Mouse (Mus musculus) heart, adult 2 months (tissue): ENCODE results near the gene Gtf2h4. TPM values are rescaled to one million over a fixed set of nuclear protein-coding genes. Genes with fewer than 3 reads are reported as not detected.

Experiments used
- DNase-seq, 2 experiments: peaks; one replicate each; pipeline ENCODE4 v3.0.0; 2021
- H3K27ac ChIP-seq: fragments of 200-600 bp; 2 replicates; pipeline ENCODE4 v1.8.1; 2022
- H3K27me3 ChIP-seq: fragments of 200-500 bp; 2 replicates; pipeline ENCODE4 v1.6.1; 2012; ENCODE audit warnings: mild to moderate bottlenecking, low read length, inconsistent platforms, mixed read lengths; ENCODE audit not compliant: control insufficient read depth, insufficient read depth
- H3K36me3 ChIP-seq: fragments of 200-500 bp; 2 replicates; pipeline ENCODE4 v1.6.1; 2012; ENCODE audit warnings: low read length, inconsistent platforms; ENCODE audit not compliant: control insufficient read depth, insufficient read depth
- H3K4me1 ChIP-seq: fragments of 200-500 bp; 2 replicates; pipeline ENCODE4 v1.6.1; 2011; ENCODE audit warnings: low read length; ENCODE audit not compliant: control insufficient read depth, insufficient read depth
- H3K4me3 ChIP-seq: fragments of 200-600 bp; 2 replicates; pipeline ENCODE4 v1.8.1; 2022
- H3K79me2 ChIP-seq: fragments of 200-500 bp; replicated peaks from 2 replicates; pipeline ENCODE4 v1.6.1; 2012; ENCODE audit warnings: mild to moderate bottlenecking, inconsistent platforms, low read length, moderate library complexity, mixed read lengths; ENCODE audit not compliant: control insufficient read depth, insufficient read depth
- H3K9ac ChIP-seq: fragments of 200-500 bp; 2 replicates; pipeline ENCODE4 v1.6.1; 2012; ENCODE audit warnings: low read depth, mild to moderate bottlenecking, control low read depth, inconsistent platforms, low read length, mixed read lengths
- CTCF ChIP-seq: fragments of 200-600 bp; IDR thresholded peaks from 2 replicates; pipeline ENCODE4 v1.8.1; 2022; ENCODE audit warnings: antibody characterized with exemption, mild to moderate bottlenecking, moderate library complexity
- EP300 ChIP-seq: fragments of 200-500 bp; IDR thresholded peaks from 2 replicates; pipeline ENCODE4 v1.6.1; 2011; ENCODE audit warnings: low read depth, low read length, control low read depth; ENCODE audit not compliant: insufficient read depth
- POLR2A ChIP-seq: fragments of 200-500 bp; IDR thresholded peaks from 2 replicates; pipeline ENCODE4 v1.6.1; 2011; ENCODE audit warnings: mild to moderate bottlenecking, low read depth, low read length, control low read depth; ENCODE audit not compliant: insufficient read depth
- WGBS: fragments of 180-500 bp; shearing (Covaris S2); methylation state at CpG from one replicate; pipeline ENCODE4 v1.1.7; 2018; 5-methylcytosine and 5-hydroxymethylcytosine counted together
- intact Hi-C: fragments of 180-260 bp; cut with DNase I; formaldehyde crosslinking; loops from one replicate; pipeline ENCODE4 v1.15.1; 2025
- polyA plus RNA-seq: library from polyadenylated mRNA; depleted of rRNA; stranded (reverse); fragments of >200 nt; gene quantifications from 2 replicates; pipeline ENCODE4 v1.2.3, GENCODE M21; 2012
- total RNA-seq, 2 experiments: library from RNA; stranded (reverse); gene quantifications; 2 replicates each; pipeline ENCODE4 v1.2.3; 2021

The Gtf2h4 gene
- total and polyA plus RNA-seq, 3 experiments = 15.0 to 21.0 (median 20.6) TPM

GRCm38 (mm10) chr17:35700371-35700961, 26.9 kb upstream of the Gtf2h4 start:
- H3K9ac ChIP-seq = peak overlapping the region; percentile 78
- H3K4me1 ChIP-seq = peaks cover 9% of the 10 kb centered on the region; the same call in 1 of the 2 replicates
- H3K4me3 ChIP-seq = peak overlapping the region; percentile 62
- peak; percentile 88 to 91 for DNase-seq
- intact Hi-C loops = no loop called here
- H3K36me3 ChIP-seq = no peaks in the 10 kb centered on the region; the same call in none of the 2 replicates
- no peak for TF ChIP-seq CTCF
- TF ChIP-seq EP300 = no peak
- peak; percentile 60; the same call in 1 of the 2 replicates for TF ChIP-seq POLR2A
- no peaks in the 10 kb centered on the region for H3K79me2 ChIP-seq
- 0 out of 2 replicates have a peak, but pooled peaks cover 1% of the 10 kb centered on the region for H3K27me3 ChIP-seq
- H3K27ac ChIP-seq = peak overlapping the region; percentile 92
- 1% methylated on average over 65 of the region's 66 CpGs for WGBS

- Histone ChIP-seq H3K4me3 (peak overlapping the region; percentile 62), H3K9ac (peak overlapping the region; percentile 78), H3K79me2 (no peaks in the 10 kb centered on the region), H3K36me3 (no peaks in the 10 kb centered on the region; the same call in none of the 2 replicates), H3K4me1 (peaks cover 8% of the 10 kb centered on the region; the same call in 1 of the 2 replicates), H3K27ac (peak overlapping the region; percentile 92), H3K27me3 (0 out of 2 replicates have a peak, but pooled peaks cover 1% of the 10 kb centered on the region)
- WGBS = 1% methylated on average over 19 of the region's 19 CpGs
- peak; percentile 77 to 88 for DNase-seq
- intact Hi-C loops = no loop called here
- TF ChIP-seq CTCF (no peak), POLR2A (peak; percentile 68), EP300 (0 out of 2 replicates have a peak, but pooled peaks have one; percentile 45)
Measured at GRCm38 (mm10) chr17:35699919-35700318, 26.4 kb upstream of the Gtf2h4 start.

DNA sequence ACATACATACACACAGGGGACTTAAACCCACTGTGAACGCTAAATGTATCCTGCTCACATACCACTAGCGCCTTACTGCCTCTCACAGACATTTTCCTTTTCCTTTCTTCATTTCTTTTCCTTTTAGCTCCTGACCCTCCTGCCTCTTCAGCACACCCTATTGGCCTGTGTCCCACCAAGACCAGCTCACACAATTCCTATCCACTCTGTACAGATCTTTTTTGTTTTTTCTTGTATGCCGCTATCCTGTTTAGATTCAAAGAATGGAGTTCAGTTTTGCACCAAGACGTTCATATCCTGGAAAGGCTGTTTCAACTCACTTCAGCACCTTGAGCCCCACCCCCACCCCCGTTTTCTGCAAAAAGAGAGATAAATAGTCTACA, 25.0 kb upstream of the Gtf2h4 start:
- 0 out of 2 replicates have a peak, but pooled peaks cover 1% of the 10 kb centered on the region for H3K27me3 ChIP-seq
- 37% methylated on average over 5 of the region's 5 CpGs for WGBS
- no peak overlapping the region for H3K9ac ChIP-seq
- no peak overlapping the region for H3K4me3 ChIP-seq
- intact Hi-C loops = no loop called here
- H3K79me2 ChIP-seq = no peaks in the 10 kb centered on the region
- H3K4me1 ChIP-seq = peaks cover 7% of the 10 kb centered on the region; the same call in 1 of the 2 replicates
- no peak for DNase-seq
- no peak for TF ChIP-seq POLR2A
- H3K36me3 ChIP-seq = no peaks in the 10 kb centered on the region; the same call in none of the 2 replicates
- peak overlapping the region; percentile 61 for H3K27ac ChIP-seq

- H3K27ac ChIP-seq = peak overlapping the region; percentile 61
- H3K9ac ChIP-seq = 0 out of 2 replicates have a peak overlapping the region, but pooled peaks have one; percentile 15
- peak in 1 of 2 experiments; percentile 46 for DNase-seq
- 0 out of 2 replicates have a peak, but pooled peaks cover 1% of the 10 kb centered on the region for H3K27me3 ChIP-seq
- TF ChIP-seq POLR2A (no peak), CTCF (no peak), EP300 (no peak)
- no peaks in the 10 kb centered on the region; the same call in none of the 2 replicates for H3K36me3 ChIP-seq
- H3K4me1 ChIP-seq = peaks cover 7% of the 10 kb centered on the region; the same call in 1 of the 2 replicates
- H3K4me3 ChIP-seq = peak overlapping the region; percentile 23; the same call in 1 of the 2 replicates
- intact Hi-C loops = no loop called here
- WGBS = 8% methylated on average over 16 of the region's 16 CpGs
- no peaks in the 10 kb centered on the region for H3K79me2 ChIP-seq
Measured at GRCm38 (mm10) chr17:35697759-35698500, 24.4 kb upstream of the Gtf2h4 start.

- Histone ChIP-seq H3K36me3 (no peaks in the 10 kb centered on the region; the same call in none of the 2 replicates), H3K9ac (no peak overlapping the region), H3K27me3 (0 out of 2 replicates have a peak, but pooled peaks cover 1% of the 10 kb centered on the region), H3K79me2 (no peaks in the 10 kb centered on the region), H3K4me1 (peaks cover 7% of the 10 kb centered on the region; the same call in 1 of the 2 replicates), H3K27ac (peak overlapping the region; percentile 61), H3K4me3 (peak overlapping the region; percentile 23; the same call in 1 of the 2 replicates)
- WGBS = 20% methylated on average over 1 of the region's 1 CpGs
- intact Hi-C loops = no loop called here
- DNase-seq = no peak
- no peak for TF ChIP-seq EP300
- no peak for TF ChIP-seq POLR2A
- TF ChIP-seq CTCF = no peak
Measured at GRCm38 (mm10) chr17:35697429-35697758, 23.9 kb upstream of the Gtf2h4 start.

- DNase-seq = no peak
- Histone ChIP-seq H3K36me3 (no peaks in the 10 kb centered on the region; the same call in none of the 2 replicates), H3K4me1 (peaks cover 7% of the 10 kb centered on the region; the same call in 1 of the 2 replicates), H3K27ac (no peak overlapping the region), H3K9ac (no peak overlapping the region), H3K27me3 (0 out of 2 replicates have a peak, but pooled peaks cover 1% of the 10 kb centered on the region), H3K79me2 (no peaks in the 10 kb centered on the region), H3K4me3 (no peak overlapping the region)
- WGBS = 41% methylated on average over 6 of the region's 6 CpGs
- intact Hi-C loops = no loop called here
- TF ChIP-seq EP300 (no peak), POLR2A (no peak), CTCF (no peak)
Measured at GRCm38 (mm10) chr17:35696691-35697090, 23.2 kb upstream of the Gtf2h4 start.
